Mouse (Mus musculus): Measurements from ENCODE around the gene Capn9.
A peak's percentile ranks its signal among the peaks of the same experiment; 100 is the strongest.

Capn9 gene

DNA sequence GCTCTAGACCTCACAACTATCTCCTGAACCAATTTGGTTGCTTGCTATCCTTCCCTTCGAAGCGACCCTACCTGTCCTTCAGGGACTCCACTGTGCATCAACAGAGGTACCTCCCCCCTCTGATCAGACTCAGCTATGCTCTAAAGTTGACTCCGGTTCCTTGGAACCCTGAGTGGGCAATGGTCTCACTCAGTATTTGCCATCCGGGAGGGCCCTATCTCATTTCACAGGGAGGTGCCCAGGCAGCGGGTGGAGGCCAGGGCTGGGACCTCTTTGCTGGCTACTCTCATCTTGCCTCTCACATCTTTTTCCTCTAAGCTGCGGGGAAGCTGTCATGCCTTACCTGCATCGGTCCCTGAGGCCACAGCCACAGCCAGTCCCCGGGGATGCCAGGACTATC is at the start of gene Capn9:
TSS of gene Capn9 (plus strand) at position 301 of the 400 bp plus-strand sequence.
- DNase-seq (ENCODE audit: low spot score in 2 of 2), result no peak

DNA sequence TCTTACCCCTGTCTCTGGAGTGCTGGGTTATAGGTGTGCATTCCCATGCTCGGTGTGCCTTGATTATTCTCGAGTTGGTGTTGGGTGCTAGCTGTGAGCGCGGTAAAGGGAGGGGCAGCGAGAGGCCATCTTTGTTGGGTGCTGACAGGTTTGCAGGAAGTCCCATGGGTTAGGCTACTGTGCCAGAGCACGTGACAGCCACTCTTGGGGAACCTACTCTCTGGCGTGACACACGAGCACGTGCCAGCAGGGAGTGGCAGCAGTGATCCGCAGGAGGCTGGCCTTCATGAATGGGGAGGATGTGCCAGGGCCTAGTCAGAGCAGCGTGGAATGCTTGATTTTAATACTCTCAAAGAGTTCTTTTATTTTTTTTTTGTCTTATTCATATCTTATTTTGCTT is 49.6 kb upstream of the Capn9 start:
- no peak for DNase-seq (ENCODE audit: low spot score in 2 of 2)

DNA sequence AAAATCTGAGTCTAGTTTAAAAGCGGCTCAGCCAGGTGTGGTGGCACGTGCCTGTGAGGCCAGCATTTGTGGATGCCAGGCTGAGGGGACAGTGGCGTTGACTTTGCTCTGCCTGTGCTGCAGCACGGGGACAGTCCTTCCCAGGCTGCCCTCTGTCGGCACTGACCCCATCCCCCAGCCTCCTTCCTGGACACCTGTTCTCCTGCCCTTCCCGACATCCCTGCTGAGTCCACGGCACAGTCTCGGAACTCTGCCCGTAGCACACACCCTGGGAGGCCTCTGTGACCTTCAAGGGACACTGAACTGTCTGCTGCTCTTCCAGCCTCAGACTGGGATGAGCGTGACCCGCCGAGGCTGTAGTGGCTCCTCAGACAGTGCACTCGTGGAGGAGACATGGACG is 45.8 kb upstream of the Capn9 start:
- DNase-seq (ENCODE audit: low spot score in 2 of 2), result no peak

DNA sequence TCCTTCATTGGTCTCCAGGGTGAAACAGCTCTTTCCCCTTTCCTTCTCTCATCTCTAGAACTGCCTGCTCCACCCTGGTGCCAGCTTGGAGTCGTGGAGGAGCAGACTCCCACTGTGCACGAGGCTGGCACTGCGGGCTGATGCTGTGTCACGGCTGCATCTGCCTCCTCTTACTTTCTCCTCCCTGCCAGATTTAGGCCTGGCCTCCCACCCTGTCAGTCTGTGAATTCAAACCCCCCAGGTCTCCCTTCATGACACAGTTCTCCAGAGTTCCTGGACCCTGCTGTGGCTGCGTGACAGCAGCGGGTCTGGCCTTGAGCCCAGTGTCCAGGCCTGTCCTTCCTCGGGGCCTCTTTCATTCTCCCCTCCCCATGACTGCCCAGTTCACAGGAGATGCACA is 45.4 kb upstream of the Capn9 start:
- peak in 1 of 2 experiments; percentile 55 for DNase-seq (ENCODE audit: low spot score in 2 of 2)

DNA sequence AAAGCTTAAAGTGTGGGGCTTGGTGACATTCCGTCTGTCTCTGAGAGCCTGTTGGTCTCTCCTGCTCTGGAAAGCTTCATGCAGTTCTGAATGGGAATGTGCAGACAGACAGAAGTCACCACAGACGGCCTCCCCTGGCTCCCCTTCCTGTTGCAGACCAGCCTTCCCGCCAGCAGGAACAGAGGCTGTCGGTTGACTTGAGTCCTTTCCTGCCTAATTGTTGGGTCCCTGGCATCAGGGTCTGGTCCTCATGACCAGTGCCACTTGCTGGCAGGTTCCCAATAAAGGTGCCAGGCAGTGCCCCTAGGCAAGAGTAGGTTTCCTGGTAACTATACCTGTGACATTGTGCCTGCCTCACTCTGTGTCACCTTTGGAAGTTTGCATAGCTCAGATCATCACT is 44.9 kb upstream of the Capn9 start:
- DNase-seq (ENCODE audit: low spot score in 2 of 2), result no peak

DNA sequence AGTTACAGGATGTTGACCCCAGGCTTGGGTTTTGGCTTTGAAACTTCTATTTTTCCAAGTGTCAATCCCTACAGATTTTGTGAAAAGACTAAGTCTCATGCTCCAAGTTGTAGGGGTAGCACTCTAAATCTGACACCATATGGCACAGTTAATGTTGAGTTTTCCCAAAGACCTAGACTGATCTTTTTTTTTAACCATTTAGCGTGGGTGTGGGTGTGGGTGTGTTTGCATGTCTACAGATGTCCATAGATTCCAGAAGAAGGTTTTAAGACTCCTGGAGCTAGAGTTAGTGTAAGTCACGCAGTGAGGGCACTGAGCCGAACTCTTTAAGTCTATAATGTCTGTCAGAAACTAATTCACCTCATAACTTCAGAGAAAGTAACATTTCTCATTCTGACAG is 43.3 kb upstream of the Capn9 start:
- peak in 1 of 2 experiments; percentile 58 for DNase-seq (ENCODE audit: low spot score in 2 of 2)

DNA sequence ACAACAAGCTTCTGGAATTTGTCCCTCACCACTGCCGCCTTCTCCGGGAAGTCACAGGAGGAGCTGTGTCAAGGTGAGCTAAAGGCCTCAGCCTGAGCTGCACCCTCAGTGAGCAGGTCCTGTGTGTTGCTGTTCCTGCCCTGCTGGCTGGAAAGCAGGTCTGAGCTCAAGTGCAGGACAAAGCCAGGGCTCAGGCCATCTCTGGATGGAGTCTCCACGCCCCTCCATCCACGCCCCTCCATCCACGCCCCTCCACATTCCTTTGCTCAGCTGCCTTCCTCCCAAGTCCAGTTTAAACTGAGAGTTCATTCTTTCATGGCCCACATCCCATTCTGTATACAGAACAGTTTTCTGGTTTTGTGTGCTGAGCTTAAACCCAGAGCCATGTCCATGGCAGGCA is 40.5 kb upstream of the Capn9 start:
- DNase-seq (ENCODE audit: low spot score in 2 of 2), result no peak

DNA sequence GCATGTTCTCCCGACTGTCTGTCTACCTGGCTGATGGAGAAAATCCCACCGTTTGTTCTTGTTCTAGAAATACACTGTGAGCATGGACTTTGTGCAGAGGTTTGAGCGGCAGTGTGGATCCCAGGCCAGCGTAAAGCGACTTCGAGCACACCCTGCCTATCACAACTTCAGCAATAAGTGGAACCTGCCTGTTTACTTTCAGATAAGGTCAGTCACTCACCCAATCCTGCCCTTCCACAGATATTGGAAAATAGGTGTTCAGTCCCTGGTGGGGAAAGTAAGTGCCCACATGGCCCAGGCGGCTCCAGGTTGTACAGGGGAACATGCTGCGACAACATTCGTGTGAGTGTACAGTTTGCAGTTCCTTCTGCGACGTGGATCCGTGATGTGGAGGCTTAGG is 35.0 kb upstream of the Capn9 start:
- no peak for DNase-seq (ENCODE audit: low spot score in 2 of 2)

DNA sequence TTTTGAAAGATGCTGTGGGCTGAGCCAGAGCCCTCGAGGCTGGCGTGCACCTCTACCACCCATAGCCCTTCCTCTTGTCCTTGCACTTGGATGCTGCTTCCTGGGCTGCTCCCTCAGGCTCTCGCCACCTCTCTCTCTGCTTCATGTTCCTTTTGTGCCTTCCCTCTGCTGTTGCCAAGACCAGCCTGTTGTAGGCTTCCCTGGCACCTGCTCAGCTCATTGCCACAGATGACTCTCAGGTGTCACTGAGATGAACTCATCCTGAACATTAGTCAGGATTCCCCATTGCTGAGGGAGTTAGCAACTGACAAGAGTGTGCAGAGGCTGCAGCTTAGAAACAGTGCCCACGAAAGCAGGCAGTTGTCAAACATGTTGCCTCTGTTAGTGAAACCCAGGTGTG is 33.9 kb upstream of the Capn9 start:
- DNase-seq (ENCODE audit: low spot score in 2 of 2), result peak in 1 of 2 experiments; percentile 35

DNA sequence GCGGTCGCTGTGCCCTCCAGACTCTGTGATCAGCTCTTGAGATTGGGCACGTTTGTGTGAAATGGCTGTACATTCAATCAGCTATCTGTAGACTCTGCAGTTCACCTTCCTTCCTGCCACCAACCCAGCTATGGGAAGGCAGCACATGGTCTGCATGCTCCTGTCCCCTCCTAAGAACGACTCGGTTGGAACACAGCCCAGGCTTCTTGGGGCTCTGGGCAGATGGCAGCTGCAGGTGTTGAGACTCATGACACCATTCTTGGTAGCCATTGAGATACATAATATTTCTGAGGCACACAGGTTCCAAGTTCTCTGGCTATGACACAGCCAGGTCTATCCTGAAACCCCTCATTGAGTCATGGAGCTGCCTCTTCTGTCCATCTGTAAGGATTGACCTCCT is 32.6 kb upstream of the Capn9 start:
- DNase-seq (ENCODE audit: low spot score in 2 of 2), result no peak

DNA sequence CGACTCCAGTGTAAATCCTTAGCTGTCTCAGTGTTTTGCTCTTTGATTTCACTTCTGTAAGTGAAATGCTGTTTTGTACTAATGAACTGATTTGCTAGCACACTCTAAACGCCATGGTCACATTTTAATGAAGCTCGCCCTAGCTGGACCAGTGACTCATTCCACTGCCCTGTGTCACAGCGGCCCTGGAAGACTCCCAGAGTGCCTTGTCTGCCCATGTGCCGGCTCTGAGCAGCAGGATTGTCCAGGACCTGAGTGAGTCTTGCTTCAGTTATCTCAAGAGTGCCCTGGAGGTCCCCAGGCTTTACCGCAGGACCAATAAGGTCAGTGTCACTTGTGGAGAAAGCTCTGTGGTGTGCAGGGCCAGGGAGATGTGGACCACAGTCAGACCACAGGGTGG is 29.5 kb upstream of the Capn9 start:
- no peak for DNase-seq (ENCODE audit: low spot score in 2 of 2)

DNA sequence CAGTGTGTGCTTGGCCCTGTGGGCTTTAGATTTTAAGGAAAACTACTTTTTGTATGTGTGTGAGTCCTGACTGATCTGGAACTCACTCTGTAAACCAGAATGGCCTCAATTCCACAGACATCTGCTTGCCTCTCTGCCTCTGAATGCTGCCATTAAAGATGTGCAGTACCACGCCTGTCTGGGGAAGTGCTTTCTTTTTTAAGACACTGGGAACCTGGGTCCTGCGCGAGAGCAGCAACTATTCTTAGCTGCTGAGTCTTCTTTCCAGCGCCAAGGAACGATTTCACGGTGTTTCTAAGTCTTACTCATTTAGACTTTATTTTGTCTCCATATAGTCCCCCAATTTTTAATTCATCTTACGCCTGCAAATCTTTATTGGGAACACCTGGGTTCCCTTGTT is 29.1 kb upstream of the Capn9 start:
- DNase-seq (ENCODE audit: low spot score in 2 of 2), result peak in 1 of 2 experiments; percentile 34

DNA sequence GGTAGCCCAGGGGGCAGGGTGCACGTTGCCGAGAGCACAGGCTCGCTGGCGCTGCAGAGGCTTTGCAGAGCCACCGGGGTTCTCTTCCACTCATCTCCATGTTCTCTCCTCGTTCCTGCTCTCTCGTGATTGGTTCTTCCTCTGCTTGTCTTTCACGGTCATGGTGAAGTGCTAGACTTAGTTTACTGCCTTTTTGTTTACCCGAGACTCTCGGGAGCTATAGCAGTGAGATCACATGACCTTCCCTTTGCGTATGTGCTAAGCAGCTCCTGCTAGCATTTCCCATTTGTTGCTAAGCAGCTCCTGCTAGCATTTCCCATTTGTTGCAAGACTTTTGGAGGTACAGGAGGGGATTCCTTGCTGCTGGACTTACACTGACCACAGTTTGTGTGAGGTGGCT is 28.6 kb upstream of the Capn9 start:
- DNase-seq (ENCODE audit: low spot score in 2 of 2), result no peak

DNA sequence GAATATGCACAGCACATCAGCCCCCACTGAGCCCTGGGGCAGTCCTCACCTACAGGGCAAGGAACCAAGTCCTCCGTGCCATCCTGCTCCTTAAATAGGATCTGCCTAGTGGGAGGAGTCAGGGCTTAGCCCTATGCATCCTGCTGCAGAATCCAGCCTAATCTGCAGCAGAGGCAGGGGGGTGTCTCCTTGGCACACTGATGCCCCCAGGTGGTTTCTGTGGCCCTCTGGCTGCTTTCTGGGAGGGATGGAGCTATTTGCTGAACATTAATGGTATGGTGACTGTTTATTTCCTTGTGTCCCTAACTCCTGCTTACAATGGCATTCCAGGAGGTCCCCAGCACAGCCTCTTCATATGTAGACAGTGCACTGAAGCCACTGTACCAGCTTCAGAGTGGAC is 27.7 kb upstream of the Capn9 start:
- DNase-seq (ENCODE audit: low spot score in 2 of 2), result no peak

DNA sequence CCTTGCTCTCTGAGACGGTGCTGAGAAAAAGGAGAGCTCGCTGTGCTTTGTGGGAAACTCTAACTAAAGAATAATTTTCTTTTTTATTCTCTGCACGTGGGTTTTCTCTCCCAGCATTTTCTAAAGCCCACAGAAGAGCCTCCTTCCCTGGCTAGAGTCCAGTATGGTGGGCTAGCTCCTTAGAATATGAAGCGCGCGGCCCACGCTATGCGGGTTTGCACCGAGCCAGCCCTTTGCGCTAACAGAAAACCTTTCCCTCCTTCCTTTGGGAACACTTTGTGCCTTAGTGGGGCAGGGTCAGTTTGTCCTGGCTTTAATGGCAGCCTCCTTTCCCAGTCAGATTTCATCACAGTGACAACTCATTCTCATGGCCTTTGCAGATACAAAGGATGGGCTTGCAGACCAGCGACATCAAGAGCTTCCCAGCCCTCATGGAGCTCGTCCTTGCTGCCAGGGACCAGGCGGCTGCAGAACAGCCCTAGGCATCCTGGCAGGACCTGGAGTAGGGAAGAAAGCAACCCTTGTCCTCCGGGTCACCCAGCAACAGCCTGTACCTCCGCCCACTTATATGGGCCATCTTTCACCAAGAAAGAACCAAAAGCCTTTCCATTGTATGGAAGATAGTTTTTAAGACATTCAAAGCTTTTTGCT is 24.8 kb upstream of the Capn9 start:
- no peak for DNase-seq (ENCODE audit: low spot score in 2 of 2)

DNA sequence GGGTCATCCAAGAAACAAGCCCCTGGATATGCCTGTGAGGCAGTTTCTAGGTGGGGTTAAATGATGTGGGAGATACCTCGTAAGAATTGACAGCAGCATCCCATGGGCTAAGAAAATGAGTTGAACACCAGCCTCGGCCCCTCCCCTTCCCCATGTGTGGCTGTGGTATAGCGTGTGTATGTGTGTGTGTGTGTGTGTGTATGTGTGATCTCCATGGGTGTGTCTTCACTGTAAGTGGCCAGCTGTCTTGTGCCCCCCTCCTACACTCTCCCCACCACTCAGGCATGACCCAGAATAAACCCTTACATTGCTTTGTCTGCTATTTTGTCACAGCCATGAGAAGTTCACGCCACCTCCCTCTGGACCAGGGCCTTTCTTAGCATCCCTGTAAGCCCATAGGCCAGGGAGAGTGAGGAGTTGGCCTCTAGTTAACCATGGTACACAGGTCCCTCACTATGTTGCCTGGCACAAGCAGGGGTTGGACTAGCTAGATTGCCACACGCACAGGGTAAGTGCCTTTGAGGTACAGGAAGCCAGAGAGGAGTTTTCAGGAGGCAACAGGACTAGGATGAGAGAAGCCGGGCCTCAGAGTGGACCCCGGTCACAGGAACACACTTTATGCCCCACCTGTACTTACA is 20.7 kb upstream of the Capn9 start:
- DNase-seq (ENCODE audit: low spot score in 2 of 2), result no peak

DNA sequence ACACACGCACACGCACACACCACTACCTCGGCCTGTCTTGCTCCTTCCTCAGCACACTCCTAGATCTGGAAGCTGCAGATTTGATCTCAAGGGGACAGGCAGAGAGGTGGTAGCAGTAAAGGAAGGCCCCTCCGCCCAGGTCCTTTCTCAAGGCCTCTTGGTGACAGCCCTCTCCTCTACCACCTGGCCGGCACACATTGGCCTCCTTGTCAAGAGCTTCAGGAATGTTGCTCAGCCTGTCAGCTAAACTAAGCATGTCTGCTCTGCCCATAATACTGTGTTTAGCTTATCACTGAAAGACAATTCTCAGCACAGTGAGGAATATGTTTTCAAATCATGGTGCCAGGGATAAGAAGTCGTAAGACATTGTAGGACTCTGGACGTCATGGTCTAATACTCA is 19.7 kb upstream of the Capn9 start:
- no peak for DNase-seq (ENCODE audit: low spot score in 2 of 2)

DNA sequence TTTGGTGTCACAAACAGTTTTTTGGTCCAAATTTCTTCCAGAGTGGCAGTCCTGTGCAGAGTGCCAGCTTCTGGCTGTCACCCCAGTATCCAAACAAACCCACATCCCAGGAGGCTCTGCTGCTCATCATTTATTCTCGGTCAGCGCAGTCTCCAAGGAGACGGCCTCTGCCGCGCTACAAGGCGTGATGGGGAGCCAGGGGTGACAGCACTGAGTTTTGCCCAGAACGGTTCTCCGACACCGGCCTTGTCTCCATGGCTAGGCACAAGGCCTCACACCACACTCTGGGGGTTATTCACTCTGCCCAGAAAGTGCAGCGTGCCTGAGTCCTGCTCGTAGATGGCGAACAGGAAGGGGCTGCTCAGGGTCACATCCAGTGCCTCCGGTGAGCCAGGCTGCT is 19.3 kb upstream of the Capn9 start:
- peak in 1 of 2 experiments; percentile 64 for DNase-seq (ENCODE audit: low spot score in 2 of 2)

DNA sequence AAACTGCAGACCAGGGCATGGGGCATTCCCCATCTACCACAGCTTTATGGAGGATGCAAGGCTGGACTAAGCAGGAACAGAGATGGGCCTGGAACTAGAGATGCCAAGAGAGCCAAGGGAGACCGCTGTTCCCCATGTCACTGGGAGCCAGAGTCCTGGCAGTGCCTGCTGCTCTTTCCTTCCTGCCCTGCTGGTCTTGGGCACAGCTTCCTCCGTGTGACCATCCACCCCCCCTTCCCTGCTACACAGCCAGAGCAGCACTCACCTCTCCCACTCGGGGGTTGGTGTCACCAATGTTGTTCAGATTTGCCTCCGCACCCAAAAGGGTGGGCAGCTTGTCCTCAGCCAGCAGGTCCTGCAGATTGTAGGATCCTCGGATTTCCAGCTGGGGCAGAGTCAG is 18.4 kb upstream of the Capn9 start:
- DNase-seq (ENCODE audit: low spot score in 2 of 2), result no peak

DNA sequence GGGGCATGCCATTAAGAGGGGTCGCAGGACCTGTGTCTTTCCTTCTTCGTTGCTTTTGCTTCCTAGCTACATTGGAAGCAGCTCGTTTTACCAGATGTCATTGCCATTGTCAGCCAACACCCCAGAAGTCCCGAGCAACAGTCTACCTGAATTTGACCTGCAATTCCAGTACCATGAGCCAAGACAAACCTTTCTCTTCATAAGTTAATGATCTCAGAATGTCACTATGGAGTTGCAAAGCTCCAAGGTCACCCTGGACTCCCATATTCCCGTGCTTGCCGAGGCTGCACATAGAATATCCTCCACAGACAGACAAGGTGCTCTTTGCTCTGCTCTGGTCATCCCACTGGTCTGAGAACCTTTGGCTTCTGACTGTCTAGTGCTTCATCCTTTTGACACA is 8.8 kb upstream of the Capn9 start:
- DNase-seq (ENCODE audit: low spot score in 2 of 2), result no peak

DNA sequence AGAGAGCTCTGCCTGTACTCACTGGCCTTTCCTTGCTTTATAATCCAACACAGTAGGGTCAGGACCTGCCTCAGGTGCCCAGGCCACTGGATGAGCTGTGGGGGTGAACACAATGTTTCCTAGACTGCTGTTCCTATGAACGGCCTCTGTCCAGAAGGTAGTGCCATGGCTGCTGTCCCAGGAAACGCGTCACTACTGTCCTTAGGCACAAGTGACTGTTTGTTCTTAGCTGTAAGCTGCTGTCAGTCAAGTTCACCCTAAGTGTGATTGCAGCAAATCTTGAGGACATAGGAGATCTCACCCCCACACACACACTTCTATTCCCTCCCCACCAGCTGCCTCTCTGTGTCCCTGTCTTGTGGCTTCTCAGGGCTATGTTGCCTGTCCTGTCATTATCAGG is 8.3 kb upstream of the Capn9 start:
- no peak for DNase-seq (ENCODE audit: low spot score in 2 of 2)

DNA sequence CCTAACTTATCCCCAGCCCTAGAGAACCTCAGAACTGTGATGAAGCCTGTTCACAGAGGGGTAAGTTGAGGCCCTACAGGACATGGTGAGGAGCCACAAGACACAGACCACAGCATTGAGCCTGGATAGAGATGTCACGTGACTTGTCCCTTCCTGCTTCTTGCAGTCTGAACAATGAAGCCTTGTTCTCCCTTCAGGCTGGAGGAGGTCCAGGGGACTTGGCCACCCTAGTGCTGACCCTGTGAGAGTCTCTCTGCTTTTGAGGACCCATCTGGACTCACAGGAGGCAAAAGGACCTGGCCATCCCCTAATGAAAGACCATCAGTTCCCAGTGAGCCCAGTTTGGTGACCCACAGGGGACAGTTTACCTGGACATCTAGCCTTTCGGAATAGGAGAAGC is 6.8 kb upstream of the Capn9 start:
- DNase-seq (ENCODE audit: low spot score in 2 of 2), result peak in 1 of 2 experiments; percentile 67

DNA sequence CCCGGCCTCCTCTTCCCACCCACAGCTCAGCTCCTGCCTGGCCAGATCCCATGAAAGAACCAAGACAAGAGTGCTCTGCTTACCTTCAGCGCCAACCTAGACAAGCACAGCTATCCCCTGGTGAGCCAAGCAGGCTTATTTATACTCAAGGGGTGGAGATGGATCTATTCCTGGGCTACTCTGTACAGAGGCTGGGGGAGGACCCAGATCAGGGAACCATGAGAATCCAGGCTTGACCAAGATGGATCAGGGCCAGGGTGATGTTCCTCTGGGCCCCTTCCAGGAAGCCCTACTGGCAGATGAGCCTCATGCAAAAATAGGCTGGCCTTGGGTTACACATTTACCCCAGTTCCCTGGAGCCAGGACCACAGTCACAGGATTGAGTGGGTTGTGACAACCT is 6.3 kb upstream of the Capn9 start, which contains the start of gene Agt:
TSS of gene Agt (minus strand) at position 114 of the 400 bp plus-strand sequence.
- peak in 1 of 2 experiments; percentile 61 for DNase-seq (ENCODE audit: low spot score in 2 of 2)

Data from left cerebral cortex, adult 9 months (tissue).